Mouse (Mus musculus): Measurements from ENCODE around the gene Gng3. TPM values are rescaled to one million over a fixed set of nuclear protein-coding genes. Genes with fewer than 3 reads are reported as not detected.
"Not testable (repeated sequence)": the region's sequence is repeated elsewhere in the genome, so short reads cannot be mapped to it uniquely, and the experiment has no call there.

Gng3 gene
- polyA plus RNA-seq (2016; fragmentation: Nextera tagmentation; extraction: Ambion mirVana), result 5.0 and 7.2 TPM in 2 replicates

DNA sequence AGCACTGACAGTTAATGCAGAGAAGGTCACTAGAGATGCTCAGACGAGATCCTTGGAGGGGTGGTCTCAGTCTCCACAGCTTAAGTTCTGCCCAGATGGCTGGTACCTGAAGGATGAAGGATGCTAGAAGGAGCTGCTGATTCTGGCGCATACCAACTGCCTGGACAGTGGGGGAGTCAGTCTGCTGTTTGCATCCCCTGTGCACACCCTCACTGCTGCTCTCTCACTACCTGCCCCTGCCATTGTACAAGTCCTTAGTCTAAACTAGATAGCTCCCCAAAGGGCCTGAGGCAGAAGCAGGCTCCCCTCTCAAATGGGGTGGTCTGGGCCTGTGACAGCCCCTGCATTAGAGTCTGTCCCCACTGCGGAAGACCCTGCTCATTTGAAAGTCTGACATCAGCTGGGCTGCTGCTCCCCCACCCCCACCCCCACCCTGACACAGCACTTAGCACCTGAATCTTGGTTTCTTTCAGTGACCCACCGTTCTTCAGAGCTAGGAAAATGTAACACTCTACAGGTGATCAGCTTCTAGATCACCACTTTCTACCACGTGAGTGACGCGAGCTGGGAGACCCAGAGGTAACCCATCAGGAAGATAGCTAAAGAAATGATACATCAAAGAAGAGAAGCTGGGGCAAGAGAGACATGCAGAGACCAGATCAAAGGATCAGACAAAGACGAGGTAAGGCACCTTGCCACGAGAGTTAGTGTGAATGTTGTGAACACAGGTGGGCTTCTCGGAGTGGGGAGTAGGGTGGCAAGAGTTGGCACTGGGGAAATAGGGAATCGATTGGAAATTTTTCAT, at the start of gene Gng3:
Gene Gng3 (minus strand): TSS at position 92 of the 805 bp plus-strand sequence.
- no peaks in the 10 kb centered on the region for H3K9me3 ChIP-seq (replicated peaks)
- 41% methylated on average over 11 of the region's 11 CpGs for WGBS
- no peak for DNase-seq (ENCODE audit: low spot score)

DNA sequence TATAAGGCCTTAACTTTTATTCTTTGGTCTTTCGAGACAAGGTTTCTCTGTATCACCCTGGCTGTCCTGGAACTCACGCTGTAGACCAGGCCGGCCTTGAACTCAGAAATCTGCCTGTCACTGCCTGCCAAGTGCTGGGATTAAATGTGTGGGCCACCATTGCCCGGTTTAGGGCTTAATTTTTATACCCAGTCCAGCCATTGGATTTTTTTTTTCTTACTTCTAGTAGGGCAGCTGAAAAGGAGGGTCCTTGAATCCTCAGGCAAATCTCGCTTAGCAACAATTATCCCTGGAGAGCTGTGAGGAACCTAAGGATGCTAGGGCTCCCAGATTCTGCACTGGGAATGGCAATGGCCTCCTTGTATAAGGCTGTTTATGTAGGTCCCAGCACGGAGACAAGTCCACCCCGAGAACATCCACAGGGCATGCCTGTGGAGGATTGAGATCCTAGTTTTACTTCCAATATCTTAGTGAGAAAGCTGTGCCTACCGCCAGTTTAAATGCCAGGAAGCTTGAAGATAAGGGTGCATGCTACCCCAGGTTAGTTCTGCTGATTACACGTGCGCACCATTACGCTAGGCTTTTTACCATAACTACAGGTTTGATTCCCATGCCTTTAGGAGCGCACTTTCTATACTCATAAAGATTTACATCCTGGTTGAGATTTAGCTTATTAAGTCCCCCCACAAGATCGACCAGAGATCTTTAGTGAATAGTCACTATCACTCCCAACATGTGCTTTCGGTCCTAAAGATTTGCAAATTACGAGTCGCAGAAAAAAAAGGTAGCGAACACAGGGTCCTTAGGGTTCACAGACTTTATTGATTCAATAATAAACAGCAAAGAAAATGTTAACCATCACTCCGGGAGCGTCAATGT, 48.8 kb upstream of the Gng3 start:
- DNase-seq (ENCODE audit: low spot score), result no peak
- Histone ChIP-seq H3K36me3 (peaks cover 21% of the 10 kb centered on the region), H3K27me3 (ENCODE audit: low read depth, poor library complexity, severe bottlenecking) (no peaks in the 10 kb centered on the region), H3K9me3 (replicated peaks) (no peaks in the 10 kb centered on the region), H3K4me3 (peak overlapping the region; percentile 68), H3K4me1 (peaks cover 14% of the 10 kb centered on the region), H3K27ac (peak overlapping the region; percentile 93)
- WGBS, result 17% methylated on average over 19 of the region's 19 CpGs

More for the DNA sequence above, at the start of gene Gng3:
- Histone ChIP-seq H3K27ac (peak within 1 kb of the TSS; percentile 94), H3K27me3 (ENCODE audit: low read depth, poor library complexity, severe bottlenecking) (no peaks in the 10 kb centered on the region), H3K4me1 (peaks cover 41% of the 10 kb centered on the region), H3K4me3 (peak within 1 kb of the TSS; percentile 57), H3K36me3 (peaks cover 41% of the 10 kb centered on the region)

DNA sequence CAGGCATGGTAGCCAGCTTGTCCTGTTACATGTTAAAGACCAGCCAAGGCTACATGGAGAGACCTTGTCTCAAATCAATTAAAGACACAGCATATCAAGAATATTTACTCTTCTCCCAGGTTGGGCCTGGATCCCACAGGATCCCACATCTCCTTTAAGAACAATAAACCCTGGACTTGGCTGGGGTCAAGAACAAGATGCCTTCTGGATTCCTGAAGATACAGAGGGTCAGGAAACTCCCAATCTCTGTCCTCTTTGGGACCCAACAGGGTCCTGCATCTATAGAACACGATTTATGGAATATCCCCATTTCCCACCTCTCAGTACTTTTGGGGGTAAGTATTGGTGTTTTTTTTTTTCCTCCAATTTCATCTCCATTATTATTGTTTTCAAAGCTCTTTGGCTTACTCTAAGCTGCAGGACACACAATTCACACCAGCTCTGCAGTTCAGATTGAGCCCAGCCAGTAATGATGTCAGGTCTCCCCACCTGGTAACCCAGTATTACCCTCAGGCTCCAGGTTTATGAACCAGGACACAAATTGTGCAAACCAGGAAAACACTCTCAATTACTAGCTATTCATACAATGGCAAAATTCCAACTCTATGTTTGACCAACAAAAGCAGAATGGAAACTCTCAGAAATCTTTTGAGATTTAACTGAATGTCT, 48.1 kb upstream of the Gng3 start:
- peak overlapping the region; percentile 93 for H3K27ac ChIP-seq
- DNase-seq (ENCODE audit: low spot score), result no peak
- H3K4me3 ChIP-seq, result peak overlapping the region; percentile 68
- no peaks in the 10 kb centered on the region for H3K9me3 ChIP-seq (replicated peaks)
- 37% methylated on average over 1 of the region's 1 CpGs for WGBS
- peaks cover 20% of the 10 kb centered on the region for H3K36me3 ChIP-seq
- H3K27me3 ChIP-seq (ENCODE audit: low read depth, poor library complexity, severe bottlenecking), result no peaks in the 10 kb centered on the region
- H3K4me1 ChIP-seq, result peaks cover 14% of the 10 kb centered on the region

DNA sequence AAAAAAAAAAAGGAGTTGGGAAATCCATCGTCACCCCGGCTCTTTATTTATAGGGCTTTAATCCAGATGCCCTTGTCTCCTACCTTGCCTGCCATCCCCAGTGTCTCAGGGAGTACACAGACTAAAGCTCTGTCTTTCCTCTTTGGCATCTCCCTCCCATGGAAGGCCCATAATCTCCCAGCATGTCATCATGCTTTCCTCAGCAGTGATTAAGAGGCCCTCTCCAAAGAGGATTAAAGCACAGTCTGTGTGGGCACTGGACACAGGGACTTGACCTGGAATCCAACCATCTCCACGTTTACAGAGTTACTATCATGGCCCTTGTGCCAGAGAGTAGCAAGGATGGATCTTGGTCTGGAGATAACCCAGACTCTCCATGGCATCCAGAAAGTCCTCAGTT, 44.6 kb upstream of the Gng3 start, which contains the start of the genes Lbhd1 and Gm49403:
Gene Lbhd1 (plus strand): TSS at position 117 of the 400 bp plus-strand sequence.
Gene Gm49403 (plus strand): TSS at position 315 of the 400 bp plus-strand sequence.
- no peak within 1 kb of the TSS for H3K27ac ChIP-seq
- no peaks in the 10 kb centered on the region for H3K27me3 ChIP-seq (ENCODE audit: low read depth, poor library complexity, severe bottlenecking)
- 91% methylated on average over 3 of the region's 3 CpGs for WGBS
- H3K4me1 ChIP-seq, result peaks cover 18% of the 10 kb centered on the region
- no peak within 1 kb of the TSS for H3K4me3 ChIP-seq
- no peaks in the 10 kb centered on the region for H3K9me3 ChIP-seq (replicated peaks)
- no peak for DNase-seq (ENCODE audit: low spot score)
- peaks cover 11% of the 10 kb centered on the region; the same call in 1 of the 2 replicates for H3K36me3 ChIP-seq

DNA sequence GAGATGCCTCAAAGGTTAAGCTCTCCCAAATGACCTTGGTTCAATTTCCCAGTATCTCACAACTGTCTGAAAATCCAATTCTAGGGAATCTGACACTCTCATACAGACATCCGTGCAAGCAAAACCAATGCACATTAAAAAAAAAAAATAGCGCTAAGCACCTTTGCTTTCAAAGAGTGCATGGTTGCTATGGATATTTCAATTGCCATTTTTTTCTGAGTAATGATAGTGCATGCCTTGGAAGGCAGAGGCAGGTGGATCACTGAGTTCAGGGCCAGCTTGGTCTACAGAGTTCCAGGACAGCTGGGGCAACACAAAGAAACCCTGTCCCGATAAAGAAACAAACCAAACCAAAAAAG, 42.0 kb upstream of the Gng3 start:
- 18% methylated on average over 3 of the region's 3 CpGs for WGBS
- Histone ChIP-seq H3K27ac (peak overlapping the region; percentile 92), H3K36me3 (peaks cover 31% of the 10 kb centered on the region), H3K9me3 (replicated peaks) (no peaks in the 10 kb centered on the region), H3K4me1 (peaks cover 10% of the 10 kb centered on the region; the same call in 1 of the 2 replicates), H3K27me3 (ENCODE audit: low read depth, poor library complexity, severe bottlenecking) (no peaks in the 10 kb centered on the region), H3K4me3 (peak overlapping the region; percentile 84)
- no peak for DNase-seq (ENCODE audit: low spot score)

DNA sequence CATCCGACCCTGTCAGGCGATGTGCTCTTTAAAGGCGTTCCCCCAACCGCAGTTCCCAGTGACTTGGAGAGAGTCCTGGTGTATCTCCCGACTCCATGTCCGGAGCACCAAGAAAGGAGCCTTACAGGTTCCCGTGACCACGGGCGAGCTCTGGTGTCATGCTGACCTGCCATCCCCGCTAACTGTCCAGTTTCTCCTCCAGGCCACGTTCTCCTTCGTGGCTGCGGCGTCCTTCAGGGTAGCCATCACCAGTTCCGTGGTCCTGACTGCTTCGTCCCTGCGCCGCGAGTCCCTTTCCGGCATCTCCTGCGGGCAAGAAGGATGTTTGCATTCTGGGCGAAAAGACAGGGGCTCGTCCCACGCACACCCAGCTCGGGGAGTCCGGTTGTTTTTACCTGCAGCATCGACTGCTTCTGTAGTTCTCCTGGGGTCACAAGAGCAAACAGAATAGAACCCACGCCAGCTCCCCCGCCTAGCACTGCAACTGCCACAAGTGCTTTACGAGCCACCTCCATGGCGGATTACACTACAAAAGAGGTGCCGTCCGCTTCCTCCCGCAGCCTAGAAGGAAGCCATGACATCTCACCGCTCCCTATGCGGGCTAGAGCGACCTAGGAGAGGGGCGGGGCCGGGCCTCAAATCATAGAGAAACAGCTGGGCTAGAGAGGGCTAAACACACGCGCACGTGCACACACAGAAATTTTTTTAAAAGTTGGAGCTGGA, 41.5 kb upstream of the Gng3 start, which contains the start of gene Uqcc3:
Gene Uqcc3 (minus strand): TSS at position 613 of the 723 bp plus-strand sequence.
- DNase-seq (ENCODE audit: low spot score), result peak; percentile 84
- WGBS, result under 1% methylated on average over 42 of the region's 42 CpGs
- peaks cover 36% of the 10 kb centered on the region for H3K36me3 ChIP-seq
- no peaks in the 10 kb centered on the region for H3K27me3 ChIP-seq (ENCODE audit: low read depth, poor library complexity, severe bottlenecking)
- H3K9me3 ChIP-seq (replicated peaks), result no peaks in the 10 kb centered on the region
- H3K27ac ChIP-seq, result peak within 1 kb of the TSS; percentile 92
- peaks cover 10% of the 10 kb centered on the region; the same call in 1 of the 2 replicates for H3K4me1 ChIP-seq
- H3K4me3 ChIP-seq, result peak within 1 kb of the TSS; percentile 84

DNA sequence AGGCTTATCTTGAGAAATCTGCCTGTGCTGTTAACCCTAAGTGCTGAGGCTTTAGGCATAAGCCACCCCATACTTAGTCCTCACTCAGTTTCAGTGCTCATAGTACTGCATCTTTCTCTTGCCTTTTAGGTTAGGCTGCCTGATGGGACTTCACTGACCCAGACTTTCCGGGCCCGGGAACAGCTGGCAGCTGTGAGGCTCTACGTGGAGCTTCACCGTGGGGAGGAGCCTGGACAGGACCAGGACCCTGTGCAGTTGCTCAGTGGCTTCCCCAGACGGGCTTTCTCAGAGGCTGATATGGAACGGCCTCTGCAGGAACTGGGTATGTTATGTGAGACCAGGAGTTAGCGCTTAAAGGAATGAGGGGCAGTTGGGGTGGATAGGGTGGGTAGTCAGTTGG, 36.0 kb upstream of the Gng3 start:
- no peak for DNase-seq (ENCODE audit: low spot score)
- Histone ChIP-seq H3K9me3 (replicated peaks) (no peaks in the 10 kb centered on the region), H3K36me3 (peaks cover 65% of the 10 kb centered on the region), H3K27ac (no peak overlapping the region), H3K4me1 (peaks cover 16% of the 10 kb centered on the region), H3K4me3 (no peak overlapping the region), H3K27me3 (ENCODE audit: low read depth, poor library complexity, severe bottlenecking) (no peaks in the 10 kb centered on the region)
- 96% methylated on average over 7 of the region's 7 CpGs for WGBS

DNA sequence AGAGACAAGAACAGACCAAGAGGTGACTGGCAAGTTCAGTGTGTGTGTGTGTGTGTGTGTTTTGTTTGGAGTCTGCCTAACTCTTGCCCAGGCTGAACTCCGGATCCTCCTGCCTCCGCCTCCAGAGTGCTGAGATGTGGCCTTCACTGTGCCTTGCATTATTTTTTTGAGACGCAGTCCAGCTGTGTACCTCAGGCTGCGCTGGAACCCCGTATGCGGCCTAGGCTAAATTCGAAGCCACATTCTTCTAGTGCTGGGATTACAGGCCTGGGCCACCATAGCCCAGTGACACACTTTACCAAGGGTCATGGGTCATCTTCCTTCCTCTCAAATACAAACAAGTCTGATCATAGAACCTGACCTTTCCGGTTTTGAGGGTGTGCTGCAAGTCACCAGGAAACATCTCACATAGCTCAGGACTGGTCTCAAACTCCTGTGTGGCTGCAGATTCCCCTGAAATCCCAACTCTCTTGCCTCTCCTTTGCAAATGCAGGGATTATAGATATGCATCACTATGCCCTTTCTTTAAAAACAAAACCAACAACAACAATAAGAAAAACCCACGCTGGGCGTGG, 33.4 kb upstream of the Gng3 start:
- H3K27ac ChIP-seq, result peak overlapping the region; percentile 93
- H3K27me3 ChIP-seq (ENCODE audit: low read depth, poor library complexity, severe bottlenecking), result no peaks in the 10 kb centered on the region
- peak overlapping the region; percentile 96 for H3K4me3 ChIP-seq
- DNase-seq (ENCODE audit: low spot score), result no peak
- WGBS, result 78% methylated on average over 10 of the region's 10 CpGs
- no peaks in the 10 kb centered on the region for H3K9me3 ChIP-seq (replicated peaks)
- peaks cover 48% of the 10 kb centered on the region for H3K36me3 ChIP-seq
- H3K4me1 ChIP-seq, result peaks cover 10% of the 10 kb centered on the region

DNA sequence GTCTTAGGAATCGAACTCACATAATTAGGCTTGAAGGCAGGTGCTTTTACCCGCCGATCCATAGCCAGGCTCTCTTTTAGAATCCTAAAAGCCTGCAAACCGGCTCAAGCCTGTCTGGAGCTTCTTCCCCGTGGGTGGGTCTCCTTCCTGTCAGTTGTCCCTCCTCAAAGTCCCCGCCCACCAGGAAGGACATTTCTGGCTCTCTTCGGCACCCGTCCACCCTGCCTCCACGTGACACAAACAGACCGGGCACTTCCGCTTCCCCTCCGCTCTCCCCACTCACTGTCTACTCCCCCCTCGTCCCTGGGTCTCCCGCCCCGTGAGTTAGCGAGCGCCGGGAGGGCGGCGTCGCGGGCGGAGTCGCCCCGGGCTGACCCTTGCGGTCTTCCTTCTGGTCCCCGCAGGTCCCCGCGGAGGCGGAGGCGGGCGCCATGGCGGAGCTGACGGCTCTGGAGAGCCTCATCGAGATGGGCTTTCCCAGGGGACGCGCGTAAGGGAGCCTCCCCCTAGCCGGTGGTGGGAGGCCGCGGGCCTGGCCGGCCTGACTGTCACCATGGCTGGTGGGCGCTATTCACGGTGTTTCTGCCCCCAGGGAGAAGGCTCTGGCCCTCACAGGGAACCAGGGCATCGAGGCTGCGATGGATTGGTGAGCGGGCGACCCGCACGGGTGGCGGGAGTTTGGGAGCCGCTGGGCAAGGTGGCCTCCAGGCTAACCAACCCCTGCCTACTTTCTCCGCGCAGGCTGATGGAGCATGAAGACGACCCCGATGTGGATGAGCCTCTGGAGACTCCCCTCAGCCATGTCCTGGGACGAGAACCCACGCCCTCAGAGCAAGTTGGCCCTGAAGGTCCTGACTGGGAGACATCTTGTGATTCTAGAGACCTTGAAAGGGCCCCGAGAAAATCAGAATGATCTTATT, 32.5 kb upstream of the Gng3 start, which contains the start of gene Ubxn1:
Gene Ubxn1 (plus strand): TSS at position 230 of the 920 bp plus-strand sequence.
- Histone ChIP-seq H3K27me3 (ENCODE audit: low read depth, poor library complexity, severe bottlenecking) (no peaks in the 10 kb centered on the region), H3K4me3 (peak within 1 kb of the TSS; percentile 96), H3K36me3 (peaks cover 40% of the 10 kb centered on the region), H3K4me1 (peaks cover 10% of the 10 kb centered on the region), H3K9me3 (replicated peaks) (no peaks in the 10 kb centered on the region), H3K27ac (peak within 1 kb of the TSS; percentile 93)
- peak; percentile 97 for DNase-seq (ENCODE audit: low spot score)
- 1% methylated on average over 59 of the region's 59 CpGs for WGBS

DNA sequence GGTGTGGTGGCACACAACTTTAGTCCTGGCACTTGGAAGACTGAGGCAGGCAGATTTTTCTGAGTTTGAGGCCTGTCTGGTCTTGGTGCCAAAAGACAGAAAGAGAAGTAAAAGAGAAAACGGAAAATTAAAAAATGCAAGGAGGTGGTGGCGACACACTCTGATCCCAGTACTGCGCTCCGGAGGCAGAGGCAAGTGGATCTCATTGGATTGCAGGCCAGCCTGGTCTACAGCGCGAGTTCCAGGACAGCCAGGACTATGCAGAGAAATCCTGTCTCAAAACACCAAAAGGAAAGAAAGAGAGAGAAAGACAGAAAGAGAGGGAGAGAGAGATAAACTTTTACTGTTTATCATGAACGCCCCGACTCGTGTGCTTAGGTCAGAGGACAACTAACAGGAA, 31.8 kb upstream of the Gng3 start:
- Histone ChIP-seq H3K27ac (peak overlapping the region; percentile 93), H3K4me3 (peak overlapping the region; percentile 96), H3K9me3 (replicated peaks) (no peaks in the 10 kb centered on the region), H3K27me3 (ENCODE audit: low read depth, poor library complexity, severe bottlenecking) (no peaks in the 10 kb centered on the region), H3K4me1 (peaks cover 10% of the 10 kb centered on the region), H3K36me3 (peaks cover 33% of the 10 kb centered on the region)
- DNase-seq (ENCODE audit: low spot score), result no peak
- 64% methylated on average over 9 of the region's 9 CpGs for WGBS

DNA sequence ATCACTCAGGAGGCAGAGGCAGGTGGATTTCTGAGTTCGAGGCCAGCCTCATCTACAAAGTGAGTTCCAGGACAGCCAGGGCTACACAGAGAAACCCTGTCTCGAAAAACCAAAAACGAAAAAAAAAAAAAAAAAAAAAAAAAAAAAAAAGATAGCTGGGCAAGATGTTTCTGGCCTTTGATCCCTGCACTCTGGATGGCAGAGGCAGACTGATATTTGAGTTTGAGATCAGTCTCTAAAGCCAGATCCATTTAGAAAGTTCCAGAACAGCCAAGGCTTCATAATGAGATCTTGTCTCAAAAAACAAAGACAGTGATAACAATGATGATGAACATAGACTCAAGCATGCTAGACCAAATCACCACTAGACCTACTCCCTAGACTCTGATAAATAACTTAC, 31.4 kb upstream of the Gng3 start:
- not testable (repeated sequence) for DNase-seq (ENCODE audit: low spot score); H3K27me3 ChIP-seq (ENCODE audit: low read depth, poor library complexity, severe bottlenecking); H3K4me1 ChIP-seq; H3K9me3 ChIP-seq (replicated peaks)
- Histone ChIP-seq H3K36me3 (peaks cover 28% of the 10 kb centered on the region), H3K4me3 (peak overlapping the region; percentile 96), H3K27ac (peak overlapping the region; percentile 93; the same call in 1 of the 2 replicates)
- WGBS, result 74% methylated on average over 3 of the region's 3 CpGs

All from limb, embryonic 10.5 days (tissue).